Mouse (Mus musculus) C2C12 (cell line): ENCODE measurements around the gene Vti1a. TPM values are rescaled to one million over a fixed set of nuclear protein-coding genes. Genes with fewer than 3 reads are reported as not detected.

Source experiments
- H3K27me3 ChIP-seq: one replicate; pipeline ENCODE4 v1.6.1; 2011; ENCODE audit not compliant: control insufficient read depth, insufficient read depth, insufficient read length
- H3K36me3 ChIP-seq: one replicate; pipeline ENCODE4 v1.6.1; 2011; ENCODE audit not compliant: control insufficient read depth, insufficient read depth
- H3K4me3 ChIP-seq: one replicate; pipeline ENCODE4 v1.5.1; 2011; ENCODE audit warnings: mild to moderate bottlenecking, control low read depth; ENCODE audit not compliant: poor library complexity, insufficient read depth, severe bottlenecking
- H3K79me2 ChIP-seq: one replicate; pipeline ENCODE4 v1.6.1; 2011; ENCODE audit not compliant: control insufficient read depth, insufficient read depth
- H3K79me3 ChIP-seq: one replicate; pipeline ENCODE4 v1.6.1; 2011; ENCODE audit warnings: low read depth, control low read depth
- H3ac ChIP-seq: one replicate; pipeline ENCODE3; 2011; ENCODE audit warnings: low read depth; ENCODE audit not compliant: control insufficient read depth, insufficient read length
- CEBPB ChIP-seq: IDR thresholded peaks from one replicate; pipeline ENCODE4 v1.6.1; 2011; ENCODE audit warnings: low read depth, mild to moderate bottlenecking, control low read depth, moderate library complexity
- CTCF ChIP-seq: IDR thresholded peaks from one replicate; pipeline ENCODE4 v1.5.1; 2011; ENCODE audit not compliant: control insufficient read depth, insufficient read depth, insufficient read length
- FOSL1 ChIP-seq: IDR thresholded peaks from one replicate; pipeline ENCODE4 v1.8.0; 2011; ENCODE audit warnings: mild to moderate bottlenecking, low read length; ENCODE audit not compliant: poor library complexity, insufficient read depth, severe bottlenecking
- MAX ChIP-seq: IDR thresholded peaks from one replicate; pipeline ENCODE4 v1.6.1; 2011; ENCODE audit warnings: mild to moderate bottlenecking, control low read depth
- MYOD1 ChIP-seq: IDR thresholded peaks from one replicate; pipeline ENCODE4 v1.6.1; 2011; ENCODE audit warnings: low read depth; ENCODE audit not compliant: control insufficient read depth, insufficient read length
- MYOG ChIP-seq: IDR thresholded peaks from one replicate; pipeline ENCODE4 v1.6.1; 2011; ENCODE audit not compliant: control insufficient read depth, insufficient read length; ENCODE audit errors: extremely low read depth
- USF1 ChIP-seq: IDR thresholded peaks from one replicate; pipeline ENCODE4 v1.6.1; 2011; ENCODE audit warnings: low read depth, mild to moderate bottlenecking, control low read depth, moderate library complexity
- polyA plus RNA-seq: library from polyadenylated mRNA; unstranded; fragments of >200 nt; fragmentation: generic; extraction: Trizol; gene quantifications from one replicate; pipeline ENCODE4 v1.2.1, GENCODE M21; 2012; ENCODE audit warnings: missing spikeins

Gene Vti1a
- polyA plus RNA-seq, 1 experiment, result 10.4 TPM

GRCm38 (mm10) chr19:55570520-55571296 is 254.6 kb downstream of the Vti1a start:
- Histone ChIP-seq H3K4me3 (no peak overlapping the region), H3K79me2 (no peaks in the 10 kb centered on the region), H3ac (no peak overlapping the region), H3K79me3 (no peaks in the 10 kb centered on the region), H3K36me3 (no peaks in the 10 kb centered on the region), H3K27me3 (no peaks in the 10 kb centered on the region)
- TF ChIP-seq MYOD1 (no peak), MAX (no peak), CTCF (no peak), MYOG (no peak), USF1 (no peak), FOSL1 (no peak), CEBPB (no peak)

- Histone ChIP-seq H3K27me3 (no peaks in the 10 kb centered on the region), H3K79me3 (no peaks in the 10 kb centered on the region), H3K36me3 (no peaks in the 10 kb centered on the region), H3K4me3 (no peak overlapping the region), H3ac (no peak overlapping the region), H3K79me2 (no peaks in the 10 kb centered on the region)
- no peak for TF ChIP-seq CEBPB
- TF ChIP-seq CTCF, result no peak
- TF ChIP-seq USF1, result no peak
- no peak for TF ChIP-seq FOSL1
- no peak for TF ChIP-seq MYOD1
Observed at GRCm38 (mm10) chr19:55571486-55571885, 255.4 kb downstream of the Vti1a start.

GRCm38 (mm10) chr19:55577306-55578042 is 261.4 kb downstream of the Vti1a start:
- no peaks in the 10 kb centered on the region for H3K36me3 ChIP-seq
- no peak overlapping the region for H3K4me3 ChIP-seq
- no peaks in the 10 kb centered on the region for H3K27me3 ChIP-seq
- H3K79me3 ChIP-seq, result no peaks in the 10 kb centered on the region
- H3K79me2 ChIP-seq, result no peaks in the 10 kb centered on the region
- TF ChIP-seq USF1 (no peak), MAX (no peak), MYOG (no peak), FOSL1 (no peak), CEBPB (no peak), MYOD1 (no peak), CTCF (no peak)
- H3ac ChIP-seq, result no peak overlapping the region

- Histone ChIP-seq H3K27me3 (no peaks in the 10 kb centered on the region), H3K36me3 (no peaks in the 10 kb centered on the region), H3K4me3 (no peak overlapping the region), H3K79me2 (no peaks in the 10 kb centered on the region), H3K79me3 (no peaks in the 10 kb centered on the region), H3ac (no peak overlapping the region)
- TF ChIP-seq MAX, result no peak
- no peak for TF ChIP-seq USF1
- no peak for TF ChIP-seq CTCF
- no peak for TF ChIP-seq MYOD1
- no peak for TF ChIP-seq FOSL1
- no peak for TF ChIP-seq MYOG
- TF ChIP-seq CEBPB, result no peak
Observed at GRCm38 (mm10) chr19:55578094-55579085, 262.3 kb downstream of the Vti1a start.

- no peaks in the 10 kb centered on the region for H3K36me3 ChIP-seq
- TF ChIP-seq CEBPB, result no peak
- no peak for TF ChIP-seq CTCF
- no peak for TF ChIP-seq MAX
- no peak for TF ChIP-seq MYOG
- no peak for TF ChIP-seq FOSL1
- TF ChIP-seq USF1, result no peak
- TF ChIP-seq MYOD1, result no peak
Observed at GRCm38 (mm10) chr19:55579310-55579709, 263.2 kb downstream of the Vti1a start.

More at GRCm38 (mm10) chr19:55579310-55579709, 263.2 kb downstream of the Vti1a start:
- no peak overlapping the region for H3ac ChIP-seq
- H3K79me2 ChIP-seq, result no peaks in the 10 kb centered on the region
- no peaks in the 10 kb centered on the region for H3K79me3 ChIP-seq
- no peaks in the 10 kb centered on the region for H3K27me3 ChIP-seq
- H3K4me3 ChIP-seq, result no peak overlapping the region
